Mouse (Mus musculus) monocyte, adult 5-6 weeks (primary cell): ENCODE measurements around the gene Tsks. TPM values are rescaled to one million over a fixed set of nuclear protein-coding genes. Genes with fewer than 3 reads are reported as not detected.

Experiments used
- ATAC-seq: fragments of 153-309, 156-312 bp; replicated peaks from 2 replicates; pipeline ENCODE4 v1.8.0; 2017; ENCODE audit warnings: mild to moderate bottlenecking; ENCODE audit not compliant: low TSS enrichment, insufficient number of reproducible peaks, severe bottlenecking, poor library complexity, low FRiP score
- total RNA-seq: library from RNA; stranded (forward); fragments of 200-1000, 200-491, 200-594 nt; gene quantifications from 3 replicates; pipeline ENCODE4 v1.2.3, GENCODE M21; 2017

The Tsks gene
- total RNA-seq, 1 experiment from 2014 or later = not detected

DNA sequence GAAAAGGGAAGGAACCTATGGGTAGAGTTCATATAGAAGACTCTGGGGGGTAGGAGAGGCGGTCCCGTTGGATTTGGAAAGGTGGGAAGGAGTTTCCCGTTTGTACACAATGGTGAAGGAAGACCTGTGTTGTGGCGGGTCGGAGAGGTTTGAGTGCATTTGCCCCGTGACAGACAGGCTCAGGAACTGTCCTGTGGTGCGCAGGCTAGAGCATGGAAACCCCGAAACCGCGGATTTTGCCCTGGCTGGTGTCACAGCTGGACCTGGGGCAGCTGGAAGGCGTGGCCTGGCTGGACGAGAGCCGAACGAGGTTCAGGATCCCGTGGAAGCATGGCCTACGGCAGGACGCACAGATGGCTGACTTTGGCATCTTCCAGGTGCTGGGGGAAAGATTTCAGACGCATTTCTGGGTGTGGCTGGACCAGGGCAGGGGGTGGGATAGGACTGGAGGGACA lies 55.5 kb downstream of the Tsks start, which contains the start of gene Bcl2l12:
Gene Bcl2l12, minus strand, starts transcription at position 212 of the 455 bp plus-strand sequence.
- ATAC-seq = no peak

DNA sequence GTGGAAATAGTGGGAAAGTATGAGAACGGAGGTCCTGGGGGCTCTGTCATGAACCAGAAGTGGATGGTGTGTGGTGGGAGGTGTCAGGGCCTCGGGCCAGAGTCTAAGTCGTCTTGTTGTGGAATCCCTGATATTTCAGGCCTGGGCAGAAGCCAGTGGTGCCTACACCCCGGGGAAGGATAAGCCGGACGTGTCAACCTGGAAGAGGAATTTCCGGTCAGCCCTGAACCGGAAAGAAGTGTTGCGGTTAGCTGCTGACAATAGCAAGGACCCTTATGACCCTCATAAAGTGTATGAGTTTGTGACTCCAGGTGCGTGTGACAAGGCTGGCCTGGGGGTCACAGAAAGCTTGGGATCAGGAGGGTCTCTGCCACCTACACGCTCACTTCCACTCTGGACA lies 56.7 kb downstream of the Tsks start:
- no peak for ATAC-seq

DNA sequence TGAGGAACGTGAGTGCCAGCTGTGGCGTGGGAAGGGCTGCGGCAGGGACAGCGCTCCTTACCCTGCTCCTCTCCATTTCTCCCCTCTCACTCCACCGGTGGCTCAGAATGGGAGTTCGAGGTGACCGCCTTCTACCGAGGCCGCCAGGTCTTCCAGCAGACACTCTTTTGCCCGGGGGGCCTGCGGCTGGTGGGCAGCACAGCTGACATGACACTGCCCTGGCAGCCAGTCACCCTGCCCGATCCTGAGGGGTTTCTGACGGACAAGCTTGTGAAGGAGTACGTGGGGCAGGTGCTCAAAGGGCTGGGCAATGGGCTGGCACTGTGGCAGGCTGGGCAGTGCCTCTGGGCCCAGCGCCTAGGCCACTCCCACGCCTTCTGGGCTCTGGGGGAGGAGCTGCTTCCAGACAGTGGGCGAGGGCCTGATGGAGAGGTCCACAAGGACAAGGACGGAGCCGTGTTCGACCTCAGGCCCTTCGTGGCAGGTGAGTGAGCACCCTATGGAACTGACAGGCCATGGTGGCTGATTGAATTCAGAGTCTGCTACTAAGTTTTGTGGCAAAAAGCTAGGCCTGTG lies 57.6 kb downstream of the Tsks start:
- ATAC-seq = no peak

DNA sequence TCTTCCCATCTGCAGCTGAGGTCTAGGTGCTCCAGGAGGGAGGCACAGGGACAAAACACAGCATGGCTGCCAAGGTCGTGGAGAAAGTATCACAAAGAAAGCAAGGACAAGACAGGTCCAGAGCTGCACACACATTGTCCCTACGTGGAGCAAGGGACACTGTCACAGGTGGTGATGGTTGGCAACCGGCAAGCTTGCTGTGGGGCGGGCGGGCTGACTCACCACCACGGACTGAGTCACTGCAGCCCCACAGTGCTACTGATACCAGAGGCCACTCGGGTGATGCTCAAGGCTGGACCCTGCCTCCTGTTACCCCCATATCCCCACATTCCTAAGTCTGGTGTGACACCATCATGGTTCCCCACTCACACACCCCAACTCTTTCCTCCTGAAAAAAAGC lies 59.4 kb downstream of the Tsks start:
- ATAC-seq = no peak

DNA sequence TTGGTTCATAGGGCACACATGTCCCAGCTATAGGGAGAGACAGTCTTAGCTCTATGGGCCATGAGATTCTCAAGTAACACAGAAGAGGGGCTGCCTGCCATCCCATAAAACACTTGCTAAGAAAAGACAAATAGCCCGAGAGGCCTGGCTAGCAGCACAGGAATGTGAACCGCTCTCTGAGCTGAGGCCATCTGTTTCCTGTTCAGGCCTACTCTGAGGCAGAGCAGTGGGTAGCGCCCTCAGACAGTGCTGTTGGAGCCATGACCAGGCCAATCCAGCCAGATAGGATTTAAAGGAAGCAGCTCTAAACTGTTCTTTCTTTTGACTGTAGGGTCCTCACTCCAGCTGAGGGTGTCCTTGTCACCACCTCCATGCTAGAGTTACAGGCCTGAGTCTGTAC lies 61.5 kb downstream of the Tsks start:
- ATAC-seq = no peak

DNA sequence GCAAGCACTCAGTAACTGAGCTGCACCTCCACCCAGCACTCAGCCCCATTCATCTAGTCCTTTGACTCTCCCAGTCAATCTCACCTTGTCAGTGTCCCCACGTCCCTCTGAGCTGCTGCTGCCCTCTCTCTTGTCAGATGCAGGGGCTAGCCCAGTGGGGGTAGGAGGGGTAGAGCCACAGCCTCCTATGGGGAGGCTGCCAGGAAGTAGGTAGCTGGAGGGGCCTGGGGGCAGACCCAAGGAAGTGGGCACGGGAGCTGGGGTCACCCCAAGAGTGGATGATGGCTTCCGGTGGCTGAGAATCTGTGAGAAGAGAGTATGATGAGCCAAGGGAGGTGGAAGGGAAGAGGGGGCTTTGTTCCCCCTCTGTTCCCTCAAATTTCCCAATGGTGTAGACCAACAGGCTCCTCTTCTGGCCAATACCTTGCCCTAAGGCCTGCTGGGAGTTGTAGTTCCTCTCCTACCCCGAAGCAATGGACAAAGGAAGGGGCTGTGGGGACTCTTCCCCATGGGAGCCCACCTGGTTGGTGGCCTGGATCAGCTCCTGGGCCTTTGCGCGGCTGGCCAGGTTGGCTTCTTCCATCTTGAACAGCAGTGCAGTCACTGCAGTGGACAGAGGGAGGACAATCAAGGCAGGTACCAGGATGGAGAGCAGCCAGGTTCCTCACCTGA lies 62.5 kb downstream of the Tsks start:
- ATAC-seq = no peak

DNA sequence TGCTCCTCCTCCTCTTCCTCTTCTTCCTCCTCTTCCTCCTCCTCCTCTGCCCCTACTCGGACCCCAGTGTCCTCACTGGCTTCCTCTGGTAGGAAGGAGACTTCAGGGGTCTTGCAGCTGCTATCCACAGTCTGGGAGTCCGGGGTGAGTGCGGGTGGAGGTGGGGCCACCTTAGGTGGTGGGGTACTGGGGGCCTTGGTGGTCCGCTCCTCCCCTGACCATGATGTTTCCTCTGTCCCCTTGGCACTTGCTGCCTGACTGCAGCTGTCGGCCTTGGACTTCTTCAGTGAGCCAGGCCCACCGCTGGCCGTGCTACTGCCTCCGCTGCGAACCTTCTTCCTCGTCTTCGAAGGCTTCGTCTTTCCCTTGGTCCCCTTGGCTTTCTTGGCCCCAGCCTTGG lies 63.5 kb downstream of the Tsks start:
- ATAC-seq = no peak

DNA sequence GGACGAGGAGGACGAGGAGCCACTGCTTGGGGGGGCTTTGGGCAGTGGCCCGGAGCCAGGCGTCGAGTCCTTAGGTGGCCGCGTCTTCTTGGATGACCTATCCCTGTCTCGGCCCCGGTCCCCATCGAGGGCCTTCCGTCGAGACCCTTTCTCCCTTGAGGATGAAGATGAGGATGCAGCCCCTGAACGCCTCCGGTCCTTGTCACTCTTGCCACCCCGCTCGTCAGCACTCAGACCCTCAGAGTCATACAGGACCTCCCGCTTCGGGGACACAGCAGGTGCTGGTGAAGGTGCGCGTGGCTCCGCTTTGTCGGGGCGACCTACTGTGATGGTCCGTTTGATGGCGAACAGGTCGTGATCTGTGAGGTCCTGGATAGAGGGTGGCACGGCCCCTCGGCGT lies 64.1 kb downstream of the Tsks start:
- no peak for ATAC-seq

Other genes with a start within 250 kb of the Tsks start
- not detected in 3 replicates for gene Izumo2, start 234.5 kb upstream of the Tsks start, total RNA-seq
- gene Vrk3, start 194.8 kb upstream of the Tsks start, total RNA-seq = 33.2 to 49.0 TPM (median 42.5 TPM) in 3 replicates
- 0.75 to 2.0 TPM (median 1.0 TPM) in 3 replicates for gene Zfp473, start 192.2 kb upstream of the Tsks start, total RNA-seq
- gene Nup62, start 127.1 kb upstream of the Tsks start, total RNA-seq = 34.3 to 35.3 TPM (median 35.2 TPM) in 3 replicates
- 1.1 to 5.2 TPM (median 3.7 TPM) in 3 replicates for gene Il4i1, start 126.8 kb upstream of the Tsks start, total RNA-seq
- gene Atf5, start 126.5 kb upstream of the Tsks start, total RNA-seq = 1.1 to 2.8 TPM (median 2.8 TPM) in 3 replicates
- gene Akt1s1, start 94.2 kb upstream of the Tsks start, total RNA-seq = 11.6 to 33.0 TPM (median 13.0 TPM) in 3 replicates
- gene Tbc1d17, start 94.1 kb upstream of the Tsks start, total RNA-seq = 33.8 to 69.8 TPM (median 57.7 TPM) in 3 replicates
- 68.9 to 89.5 TPM (median 71.5 TPM) in 3 replicates for gene Pnkp, start 86.1 kb upstream of the Tsks start, total RNA-seq
- 7.2 to 11.9 TPM (median 7.4 TPM) in 3 replicates for gene Ptov1, start 73.4 kb upstream of the Tsks start, total RNA-seq
- 8.2 to 15.1 TPM (median 8.9 TPM) in 3 replicates for gene Med25, start 50.5 kb upstream of the Tsks start, total RNA-seq
- 10.8 to 19.1 TPM (median 16.1 TPM) in 3 replicates for gene Fuz, start 47.1 kb upstream of the Tsks start, total RNA-seq
- 10.3 to 21.7 TPM (median 21.0 TPM) in 3 replicates for gene Ap2a1, start 13.7 kb upstream of the Tsks start, total RNA-seq
- not detected in 3 replicates for gene Cpt1c, start 31.6 kb downstream of the Tsks start, total RNA-seq
- 57.2 to 80.2 TPM (median 58.1 TPM) in 3 replicates for gene Prmt1, start 43.4 kb downstream of the Tsks start, total RNA-seq
- 83.1 to 122 TPM (median 104 TPM) in 3 replicates for gene Irf3, start 54.4 kb downstream of the Tsks start, total RNA-seq
- gene Bcl2l12, start 55.5 kb downstream of the Tsks start, total RNA-seq = 2.7 to 13.0 TPM (median 7.7 TPM) in 3 replicates
- gene Scaf1, start 73.2 kb downstream of the Tsks start, total RNA-seq = 15.3 to 21.1 TPM (median 16.7 TPM) in 3 replicates
- 43.0 to 51.7 TPM (median 49.7 TPM) in 3 replicates for gene Rras, start 74.8 kb downstream of the Tsks start, total RNA-seq
- 1.6 to 5.0 TPM (median 2.0 TPM) in 3 replicates for gene Prr12, start 109.7 kb downstream of the Tsks start, total RNA-seq
- 45.8 to 57.3 TPM (median 52.8 TPM) in 3 replicates for gene Nosip, start 119.2 kb downstream of the Tsks start, total RNA-seq
- gene Prrg2, start 119.5 kb downstream of the Tsks start, total RNA-seq = 1.5 to 12.8 TPM (median 3.7 TPM) in 3 replicates
- 6.2 to 20.1 TPM (median 15.3 TPM) in 3 replicates for gene Rcn3, start 149.0 kb downstream of the Tsks start, total RNA-seq
- 74.9 to 100 TPM (median 91.0 TPM) in 3 replicates for gene Fcgrt, start 160.6 kb downstream of the Tsks start, total RNA-seq
- gene Rps11, start 181.2 kb downstream of the Tsks start, total RNA-seq = 1,164 to 1,516 TPM (median 1,507 TPM) in 3 replicates
- 2,771 to 4,251 TPM (median 4,236 TPM) in 3 replicates for gene Rpl13a, start 185.6 kb downstream of the Tsks start, total RNA-seq
- 1.5 TPM in 1 of 3 replicates, not detected in the others for gene Gm45713, start 193.0 kb downstream of the Tsks start, total RNA-seq
- gene Flt3l, start 193.2 kb downstream of the Tsks start, total RNA-seq = 35.3 to 62.4 TPM (median 36.7 TPM) in 3 replicates
- gene Pih1d1, start 211.1 kb downstream of the Tsks start, total RNA-seq = 23.4 to 37.8 TPM (median 26.8 TPM) in 3 replicates
- 28.6 to 46.8 TPM (median 34.2 TPM) in 3 replicates for gene Aldh16a1, start 211.4 kb downstream of the Tsks start, total RNA-seq
- gene Slc17a7, start 220.7 kb downstream of the Tsks start, total RNA-seq = not detected in 3 replicates
- not detected in 3 replicates for gene Gfy, start 236.4 kb downstream of the Tsks start, total RNA-seq
- not detected in 3 replicates for gene Pth2, start 237.8 kb downstream of the Tsks start, total RNA-seq